Mouse (Mus musculus): ENCODE data around the gene Stxbp4. TPM values are rescaled to one million over a fixed set of nuclear protein-coding genes. Genes with fewer than 3 reads are reported as not detected.

Stxbp4 gene
- polyA plus RNA-seq, 1 experiment from 2014 or later = 22.6 TPM

GRCm38 (mm10) chr11:90638312-90638830, 487 bp upstream of the Stxbp4 start:
- WGBS = under 1% methylated on average over 47 of the region's 54 CpGs
- Histone ChIP-seq H3K27ac (peak overlapping the region; percentile 95), H3K36me3 (peaks cover 18% of the 10 kb centered on the region; the same call in 1 of the 2 replicates), H3K4me2 (peak overlapping the region; percentile 53), H3K27me3 (no peaks in the 10 kb centered on the region), H3K9ac (peak overlapping the region; percentile 98), H3K9me3 (no peaks in the 10 kb centered on the region), H3K4me1 (peaks cover 14% of the 10 kb centered on the region), H3K4me3 (peak overlapping the region; percentile 90)
- peak; percentile 16 for ATAC-seq (ENCODE audit: borderline replicate concordance, extremely low read depth, low FRiP score, low TSS enrichment)

GRCm38 (mm10) chr11:90634661-90635060, 3.2 kb downstream of the Stxbp4 start:
- Histone ChIP-seq H3K4me3 (no peak overlapping the region), H3K4me2 (no peak overlapping the region), H3K9ac (no peak overlapping the region), H3K4me1 (peaks cover 9% of the 10 kb centered on the region), H3K27ac (no peak overlapping the region), H3K9me3 (no peaks in the 10 kb centered on the region), H3K27me3 (no peaks in the 10 kb centered on the region), H3K36me3 (no peaks in the 10 kb centered on the region)
- 91% methylated on average over 3 of the region's 3 CpGs for WGBS
- no peak for ATAC-seq (ENCODE audit: borderline replicate concordance, extremely low read depth, low FRiP score, low TSS enrichment)

- ATAC-seq (ENCODE audit: borderline replicate concordance, extremely low read depth, low FRiP score, low TSS enrichment) = no peak
- H3K4me3 ChIP-seq = no peak overlapping the region
- H3K4me2 ChIP-seq = no peak overlapping the region
- no peak overlapping the region for H3K27ac ChIP-seq
- H3K36me3 ChIP-seq = no peaks in the 10 kb centered on the region
- H3K9ac ChIP-seq = no peak overlapping the region
- H3K4me1 ChIP-seq = peaks cover 6% of the 10 kb centered on the region; the same call in 1 of the 2 replicates
- H3K9me3 ChIP-seq = no peaks in the 10 kb centered on the region
- 67% methylated on average over 2 of the region's 2 CpGs for WGBS
- H3K27me3 ChIP-seq = no peaks in the 10 kb centered on the region
These were observed 5.4 kb downstream of the Stxbp4 start for GRCm38 (mm10) chr11:90632480-90632879.

GRCm38 (mm10) chr11:90627751-90628150, 10.1 kb downstream of the Stxbp4 start:
- H3K9ac ChIP-seq = no peak overlapping the region
- H3K4me2 ChIP-seq = no peak overlapping the region
- H3K27ac ChIP-seq = no peak overlapping the region
- H3K4me1 ChIP-seq = no peaks in the 10 kb centered on the region
- H3K4me3 ChIP-seq = no peak overlapping the region
- no peaks in the 10 kb centered on the region for H3K9me3 ChIP-seq
- no peaks in the 10 kb centered on the region for H3K36me3 ChIP-seq
- no peaks in the 10 kb centered on the region for H3K27me3 ChIP-seq
- ATAC-seq (ENCODE audit: borderline replicate concordance, extremely low read depth, low FRiP score, low TSS enrichment) = no peak
- 45% methylated on average over 1 of the region's 1 CpGs for WGBS

GRCm38 (mm10) chr11:90625174-90625573, 12.7 kb downstream of the Stxbp4 start:
- Histone ChIP-seq H3K4me2 (no peak overlapping the region), H3K4me3 (no peak overlapping the region), H3K27ac (no peak overlapping the region), H3K9me3 (no peaks in the 10 kb centered on the region), H3K36me3 (no peaks in the 10 kb centered on the region), H3K9ac (no peak overlapping the region), H3K4me1 (no peaks in the 10 kb centered on the region), H3K27me3 (no peaks in the 10 kb centered on the region)
- ATAC-seq (ENCODE audit: borderline replicate concordance, extremely low read depth, low FRiP score, low TSS enrichment) = no peak
- 72% methylated on average over 1 of the region's 1 CpGs for WGBS

- Histone ChIP-seq H3K27me3 (no peaks in the 10 kb centered on the region), H3K4me3 (no peak overlapping the region), H3K9me3 (no peaks in the 10 kb centered on the region), H3K9ac (no peak overlapping the region), H3K36me3 (peaks cover 2% of the 10 kb centered on the region; the same call in 1 of the 2 replicates), H3K27ac (no peak overlapping the region), H3K4me1 (no peaks in the 10 kb centered on the region), H3K4me2 (no peak overlapping the region)
- ATAC-seq (ENCODE audit: borderline replicate concordance, extremely low read depth, low FRiP score, low TSS enrichment) = no peak
- WGBS = 50% methylated on average over 6 of the region's 6 CpGs
These were observed 14.4 kb downstream of the Stxbp4 start for GRCm38 (mm10) chr11:90623477-90623876.

- no peak overlapping the region for H3K4me3 ChIP-seq
- WGBS = 92% methylated on average over 7 of the region's 7 CpGs
- no peak overlapping the region for H3K27ac ChIP-seq
- no peak overlapping the region for H3K9ac ChIP-seq
- no peaks in the 10 kb centered on the region for H3K4me1 ChIP-seq
- no peaks in the 10 kb centered on the region for H3K9me3 ChIP-seq
- ATAC-seq (ENCODE audit: borderline replicate concordance, extremely low read depth, low FRiP score, low TSS enrichment) = no peak
- no peak overlapping the region for H3K4me2 ChIP-seq
- peaks cover 8% of the 10 kb centered on the region; the same call in 1 of the 2 replicates for H3K36me3 ChIP-seq
- no peaks in the 10 kb centered on the region for H3K27me3 ChIP-seq
These were observed 15.4 kb downstream of the Stxbp4 start for GRCm38 (mm10) chr11:90622500-90622899.

GRCm38 (mm10) chr11:90622044-90622443, 15.8 kb downstream of the Stxbp4 start:
- no peak overlapping the region for H3K9ac ChIP-seq
- H3K4me1 ChIP-seq = no peaks in the 10 kb centered on the region
- no peaks in the 10 kb centered on the region for H3K27me3 ChIP-seq
- H3K4me3 ChIP-seq = no peak overlapping the region
- no peak overlapping the region for H3K4me2 ChIP-seq
- no peak for ATAC-seq (ENCODE audit: borderline replicate concordance, extremely low read depth, low FRiP score, low TSS enrichment)
- no peak overlapping the region for H3K27ac ChIP-seq
- 87% methylated on average over 12 of the region's 12 CpGs for WGBS
- no peaks in the 10 kb centered on the region for H3K9me3 ChIP-seq
- H3K36me3 ChIP-seq = peaks cover 8% of the 10 kb centered on the region; the same call in 1 of the 2 replicates

GRCm38 (mm10) chr11:90616431-90616830, 21.5 kb downstream of the Stxbp4 start:
- no peak overlapping the region for H3K27ac ChIP-seq
- H3K9me3 ChIP-seq = no peaks in the 10 kb centered on the region
- H3K4me2 ChIP-seq = no peak overlapping the region
- H3K4me3 ChIP-seq = no peak overlapping the region
- peaks cover 12% of the 10 kb centered on the region; the same call in 1 of the 2 replicates for H3K36me3 ChIP-seq
- H3K4me1 ChIP-seq = 0 out of 2 replicates have a peak, but pooled peaks cover 5% of the 10 kb centered on the region
- H3K9ac ChIP-seq = no peak overlapping the region
- H3K27me3 ChIP-seq = no peaks in the 10 kb centered on the region
- ATAC-seq (ENCODE audit: borderline replicate concordance, extremely low read depth, low FRiP score, low TSS enrichment) = no peak

GRCm38 (mm10) chr11:90614743-90615142, 23.1 kb downstream of the Stxbp4 start:
- Histone ChIP-seq H3K4me2 (no peak overlapping the region), H3K27me3 (no peaks in the 10 kb centered on the region), H3K36me3 (peaks cover 12% of the 10 kb centered on the region; the same call in 1 of the 2 replicates), H3K4me1 (0 out of 2 replicates have a peak, but pooled peaks cover 5% of the 10 kb centered on the region), H3K9ac (no peak overlapping the region), H3K9me3 (no peaks in the 10 kb centered on the region), H3K27ac (no peak overlapping the region), H3K4me3 (no peak overlapping the region)
- 77% methylated on average over 6 of the region's 6 CpGs for WGBS
- no peak for ATAC-seq (ENCODE audit: borderline replicate concordance, extremely low read depth, low FRiP score, low TSS enrichment)

GRCm38 (mm10) chr11:90612118-90612517, 25.8 kb downstream of the Stxbp4 start:
- H3K9me3 ChIP-seq = no peaks in the 10 kb centered on the region
- H3K4me1 ChIP-seq = 0 out of 2 replicates have a peak, but pooled peaks cover 5% of the 10 kb centered on the region
- H3K4me3 ChIP-seq = no peak overlapping the region
- no peaks in the 10 kb centered on the region for H3K27me3 ChIP-seq
- no peak overlapping the region for H3K27ac ChIP-seq
- H3K36me3 ChIP-seq = peaks cover 5% of the 10 kb centered on the region; the same call in 1 of the 2 replicates
- no peak overlapping the region for H3K9ac ChIP-seq
- ATAC-seq (ENCODE audit: borderline replicate concordance, extremely low read depth, low FRiP score, low TSS enrichment) = no peak
- no peak overlapping the region for H3K4me2 ChIP-seq

- Histone ChIP-seq H3K36me3 (peaks cover 23% of the 10 kb centered on the region; the same call in 1 of the 2 replicates), H3K4me1 (no peaks in the 10 kb centered on the region), H3K9ac (no peak overlapping the region), H3K4me2 (no peak overlapping the region), H3K27ac (no peak overlapping the region), H3K4me3 (no peak overlapping the region), H3K9me3 (no peaks in the 10 kb centered on the region), H3K27me3 (no peaks in the 10 kb centered on the region)
- peak; percentile 59; the same call in 1 of the 2 replicates for ATAC-seq (ENCODE audit: borderline replicate concordance, extremely low read depth, low FRiP score, low TSS enrichment)
- WGBS = 55% methylated on average over 2 of the region's 2 CpGs
These were observed 34.8 kb downstream of the Stxbp4 start for GRCm38 (mm10) chr11:90603066-90603465.

Measured in lung, embryonic 15.5 days (tissue).